Mouse (Mus musculus): ENCODE measurements around the gene Trim34b. TPM values are rescaled to one million over a fixed set of nuclear protein-coding genes. Genes with fewer than 3 reads are reported as not detected.

Gene Trim34b
- polyA plus RNA-seq, 2 experiments, result 0.01 TPM; not detected in 1

DNA sequence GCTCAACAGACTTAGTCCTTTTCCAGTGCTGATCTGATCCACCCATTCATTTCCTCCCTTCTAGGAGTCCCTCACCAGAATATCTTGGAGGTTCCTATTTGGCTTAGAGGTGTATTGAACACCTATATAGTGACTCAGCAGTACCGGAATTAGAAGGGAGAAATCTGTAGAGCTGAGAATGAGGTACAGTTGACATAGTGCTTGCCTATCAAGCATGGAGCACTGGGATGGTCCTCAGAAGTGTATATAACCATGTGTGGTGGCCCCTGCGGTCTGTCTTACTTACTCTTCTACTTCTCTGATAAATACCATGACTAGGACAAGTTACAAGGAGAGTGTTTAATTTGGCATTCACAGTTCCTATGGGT, 24.3 kb downstream of the Trim34b start:
- peak overlapping the region; percentile 47; the same call in 1 of the 2 replicates for H3K27ac ChIP-seq
- TF ChIP-seq CTCF (IDR thresholded peaks at IDR 0.05; ENCODE audit: low read depth) (no peak), EP300 (IDR thresholded peaks at IDR 0.05; ENCODE audit: low read depth) (no peak)
- WGBS (ENCODE audit: insufficient replicate concordance), result 63% methylated on average over 2 of the region's 2 CpGs
- DNase-seq (ENCODE audit: low read depth in 3 of 3, low spot score in 3 of 3) (no peak), ATAC-seq (ENCODE audit: insufficient read depth) (peak; percentile 44)
- no peaks in the 10 kb centered on the region for H3K36me3 ChIP-seq (replicated peaks; ENCODE audit: control insufficient read depth, insufficient read depth, low read depth)
- H3K9me3 ChIP-seq (ENCODE audit: control insufficient read depth, low read length), result no peaks in the 10 kb centered on the region
- peak overlapping the region; percentile 74 for H3K4me2 ChIP-seq (ENCODE audit: low read depth)
- no peak overlapping the region for H3K9ac ChIP-seq (replicated peaks)
- H3K4me3 ChIP-seq (ENCODE audit: insufficient read depth in 1 of 2, low read depth in 2 of 2, low read length in 2 of 2), result peak overlapping the region; percentile 62 to 77
- H3K4me1 ChIP-seq (replicated peaks; ENCODE audit: control insufficient read depth in 2 of 2, insufficient read depth in 2 of 2, low read length in 1 of 2), result peaks cover 0 to 9% of the 10 kb centered on the region in 2 experiments; a peak in 2 of 4 replicates
- H3K27me3 ChIP-seq (ENCODE audit: control insufficient read depth, insufficient read depth, low read length), result no peaks in the 10 kb centered on the region

DNA sequence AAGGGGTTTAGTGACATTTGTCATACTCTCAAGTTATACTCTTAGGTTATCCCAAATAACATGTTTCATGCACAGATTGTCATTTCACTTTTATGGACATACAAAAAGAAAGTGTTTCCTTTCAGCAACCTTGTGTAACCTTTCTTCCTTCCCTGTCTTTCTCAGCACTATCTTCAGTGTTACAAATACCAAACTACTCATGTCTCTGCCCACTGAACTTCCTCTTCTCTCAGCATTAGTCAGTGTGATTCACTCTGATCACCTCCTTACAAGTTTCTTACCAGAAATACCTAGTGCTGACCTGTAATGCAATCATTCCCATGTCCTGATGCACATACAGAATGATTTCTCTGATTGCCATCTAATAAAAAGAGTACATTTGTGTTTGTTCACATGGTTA, 37.1 kb downstream of the Trim34b start:
- no peaks in the 10 kb centered on the region for H3K27me3 ChIP-seq (ENCODE audit: control insufficient read depth, insufficient read depth, low read length)
- DNase-seq (ENCODE audit: low read depth in 3 of 3, low spot score in 3 of 3) (no peak), ATAC-seq (ENCODE audit: insufficient read depth) (no peak)
- TF ChIP-seq CTCF (IDR thresholded peaks at IDR 0.05; ENCODE audit: low read depth), result no peak
- no peak for TF ChIP-seq EP300 (IDR thresholded peaks at IDR 0.05; ENCODE audit: low read depth)
- H3K36me3 ChIP-seq (replicated peaks; ENCODE audit: control insufficient read depth, insufficient read depth, low read depth), result no peaks in the 10 kb centered on the region
- H3K27ac ChIP-seq, result no peak overlapping the region
- H3K4me1 ChIP-seq (replicated peaks; ENCODE audit: control insufficient read depth in 2 of 2, insufficient read depth in 2 of 2, low read length in 1 of 2), result no peaks in the 10 kb centered on the region
- H3K9ac ChIP-seq (replicated peaks), result no peak overlapping the region
- no peak overlapping the region for H3K4me2 ChIP-seq (ENCODE audit: low read depth)
- H3K4me3 ChIP-seq (ENCODE audit: insufficient read depth in 1 of 2, low read depth in 2 of 2, low read length in 2 of 2), result no peak overlapping the region
- no peaks in the 10 kb centered on the region for H3K9me3 ChIP-seq (ENCODE audit: control insufficient read depth, low read length)

- no peak within 1 kb of the TSS for H3K27ac ChIP-seq
- H3K27me3 ChIP-seq (ENCODE audit: control insufficient read depth, insufficient read depth, low read length), result no peaks in the 10 kb centered on the region
- H3K9ac ChIP-seq (replicated peaks), result no peak within 1 kb of the TSS
- WGBS (ENCODE audit: insufficient replicate concordance), result 45% methylated on average over 1 of the region's 1 CpGs
- TF ChIP-seq CTCF (IDR thresholded peaks at IDR 0.05; ENCODE audit: low read depth) (peak; percentile 30; the same call in 1 of the 2 replicates), EP300 (IDR thresholded peaks at IDR 0.05; ENCODE audit: low read depth) (no peak)
- no peaks in the 10 kb centered on the region for H3K36me3 ChIP-seq (replicated peaks; ENCODE audit: control insufficient read depth, insufficient read depth, low read depth)
- H3K4me2 ChIP-seq (ENCODE audit: low read depth), result no peak within 1 kb of the TSS
- ATAC-seq (ENCODE audit: insufficient read depth), result peak; percentile 47; the same call in 1 of the 2 replicates
- H3K4me3 ChIP-seq (ENCODE audit: insufficient read depth in 1 of 2, low read depth in 2 of 2, low read length in 2 of 2), result no peak within 1 kb of the TSS
- no peaks in the 10 kb centered on the region for H3K4me1 ChIP-seq (replicated peaks; ENCODE audit: control insufficient read depth in 2 of 2, insufficient read depth in 2 of 2, low read length in 1 of 2)
- DNase-seq (ENCODE audit: low read depth in 3 of 3, low spot score in 3 of 3), result peak in 1 of 3 experiments; percentile 10
- no peaks in the 10 kb centered on the region for H3K9me3 ChIP-seq (ENCODE audit: control insufficient read depth, low read length)
Measured at GRCm38 (mm10) chr7:104369736-104370414, 40.6 kb downstream of the Trim34b start, which contains the start of gene Trim30b. Gene Trim30b, minus strand, starts transcription at chr7:104369884.

Other genes with a start within 250 kb of the Trim34b start
- not detected in 2 replicates for gene Olfr645, start 244.0 kb upstream of the Trim34b start, polyA plus RNA-seq (2012; rRNA removed)
- not detected in 2 replicates for gene Olfr645, start 244.0 kb upstream of the Trim34b start, polyA plus RNA-seq (2014; fragmentation: Nextera tagmentation; extraction: Ambion mirVana)
- gene Olfr646, start 224.6 kb upstream of the Trim34b start, polyA plus RNA-seq (2012; rRNA removed), result not detected in 2 replicates
- gene Olfr646, start 224.6 kb upstream of the Trim34b start, polyA plus RNA-seq (2014; fragmentation: Nextera tagmentation; extraction: Ambion mirVana), result not detected in 2 replicates
- not detected in 2 replicates for gene Ubqln5, start 199.6 kb upstream of the Trim34b start, polyA plus RNA-seq (2012; rRNA removed)
- not detected in 2 replicates for gene Ubqln5, start 199.6 kb upstream of the Trim34b start, polyA plus RNA-seq (2014; fragmentation: Nextera tagmentation; extraction: Ambion mirVana)
- not detected in 2 replicates for gene Olfr643, start 192.1 kb upstream of the Trim34b start, polyA plus RNA-seq (2012; rRNA removed)
- not detected in 2 replicates for gene Olfr643, start 192.1 kb upstream of the Trim34b start, polyA plus RNA-seq (2014; fragmentation: Nextera tagmentation; extraction: Ambion mirVana)
- not detected in 2 replicates for gene Ubqln3, start 186.2 kb upstream of the Trim34b start, polyA plus RNA-seq (2012; rRNA removed)
- not detected in 2 replicates for gene Ubqln3, start 186.2 kb upstream of the Trim34b start, polyA plus RNA-seq (2014; fragmentation: Nextera tagmentation; extraction: Ambion mirVana)
- gene Ubqlnl, start 178.9 kb upstream of the Trim34b start, polyA plus RNA-seq (2012; rRNA removed), result not detected in 2 replicates
- not detected in 2 replicates for gene Ubqlnl, start 178.9 kb upstream of the Trim34b start, polyA plus RNA-seq (2014; fragmentation: Nextera tagmentation; extraction: Ambion mirVana)
- gene Olfm5, start 164.6 kb upstream of the Trim34b start, polyA plus RNA-seq (2012; rRNA removed), result not detected in 2 replicates
- not detected in 2 replicates for gene Olfm5, start 164.6 kb upstream of the Trim34b start, polyA plus RNA-seq (2014; fragmentation: Nextera tagmentation; extraction: Ambion mirVana)
- gene Olfr648, start 146.1 kb upstream of the Trim34b start, polyA plus RNA-seq (2012; rRNA removed), result 0.01 and 0.06 TPM in 2 replicates
- gene Olfr648, start 146.1 kb upstream of the Trim34b start, polyA plus RNA-seq (2014; fragmentation: Nextera tagmentation; extraction: Ambion mirVana), result 0.04 TPM in 1 of 2 replicates, not detected in the other
- gene Olfr649, start 133.5 kb upstream of the Trim34b start, polyA plus RNA-seq (2012; rRNA removed), result not detected in 2 replicates
- gene Olfr649, start 133.5 kb upstream of the Trim34b start, polyA plus RNA-seq (2014; fragmentation: Nextera tagmentation; extraction: Ambion mirVana), result not detected in 2 replicates
- gene Trim6, start 110.7 kb upstream of the Trim34b start, polyA plus RNA-seq (2012; rRNA removed), result 0.38 and 0.43 TPM in 2 replicates
- gene Trim6, start 110.7 kb upstream of the Trim34b start, polyA plus RNA-seq (2014; fragmentation: Nextera tagmentation; extraction: Ambion mirVana), result 0.28 and 0.44 TPM in 2 replicates
- 1.1 and 1.4 TPM in 2 replicates for gene Trim34a, start 85.0 kb upstream of the Trim34b start, polyA plus RNA-seq (2012; rRNA removed)
- gene Trim34a, start 85.0 kb upstream of the Trim34b start, polyA plus RNA-seq (2014; fragmentation: Nextera tagmentation; extraction: Ambion mirVana), result 1.3 and 1.7 TPM in 2 replicates
- gene Trim5, start 41.4 kb upstream of the Trim34b start, polyA plus RNA-seq (2012; rRNA removed), result 0.17 and 0.28 TPM in 2 replicates
- gene Trim5, start 41.4 kb upstream of the Trim34b start, polyA plus RNA-seq (2014; fragmentation: Nextera tagmentation; extraction: Ambion mirVana), result 0.22 and 0.23 TPM in 2 replicates
- gene Trim12a, start 14.0 kb upstream of the Trim34b start, polyA plus RNA-seq (2012; rRNA removed), result 2.0 and 2.4 TPM in 2 replicates
- 2.3 and 2.8 TPM in 2 replicates for gene Trim12a, start 14.0 kb upstream of the Trim34b start, polyA plus RNA-seq (2014; fragmentation: Nextera tagmentation; extraction: Ambion mirVana)
- gene Trim12c, start 23.9 kb downstream of the Trim34b start, polyA plus RNA-seq (2012; rRNA removed), result 1.0 and 1.7 TPM in 2 replicates
- 0.52 and 0.61 TPM in 2 replicates for gene Trim12c, start 23.9 kb downstream of the Trim34b start, polyA plus RNA-seq (2014; fragmentation: Nextera tagmentation; extraction: Ambion mirVana)
- 0.10 and 0.19 TPM in 2 replicates for gene Trim30b, start 40.4 kb downstream of the Trim34b start, polyA plus RNA-seq (2012; rRNA removed)
- gene Trim30b, start 40.4 kb downstream of the Trim34b start, polyA plus RNA-seq (2014; fragmentation: Nextera tagmentation; extraction: Ambion mirVana), result 0.09 and 0.27 TPM in 2 replicates
- gene Trim30c, start 71.4 kb downstream of the Trim34b start, polyA plus RNA-seq (2012; rRNA removed), result 0.10 and 0.19 TPM in 2 replicates
- 0.15 and 0.20 TPM in 2 replicates for gene Trim30c, start 71.4 kb downstream of the Trim34b start, polyA plus RNA-seq (2014; fragmentation: Nextera tagmentation; extraction: Ambion mirVana)
- gene Trim30a, start 135.7 kb downstream of the Trim34b start, polyA plus RNA-seq (2012; rRNA removed), result 1.0 and 1.5 TPM in 2 replicates
- 1.9 and 2.0 TPM in 2 replicates for gene Trim30a, start 135.7 kb downstream of the Trim34b start, polyA plus RNA-seq (2014; fragmentation: Nextera tagmentation; extraction: Ambion mirVana)
- gene Trim30d, start 178.4 kb downstream of the Trim34b start, polyA plus RNA-seq (2012; rRNA removed), result 0.28 and 0.58 TPM in 2 replicates
- gene Trim30d, start 178.4 kb downstream of the Trim34b start, polyA plus RNA-seq (2014; fragmentation: Nextera tagmentation; extraction: Ambion mirVana), result 0.48 and 0.53 TPM in 2 replicates
- gene Olfr651, start 220.7 kb downstream of the Trim34b start, polyA plus RNA-seq (2012; rRNA removed), result not detected in 2 replicates
- gene Olfr651, start 220.7 kb downstream of the Trim34b start, polyA plus RNA-seq (2014; fragmentation: Nextera tagmentation; extraction: Ambion mirVana), result not detected in 2 replicates
- not detected in 2 replicates for gene Olfr652, start 231.4 kb downstream of the Trim34b start, polyA plus RNA-seq (2012; rRNA removed)
- not detected in 2 replicates for gene Olfr652, start 231.4 kb downstream of the Trim34b start, polyA plus RNA-seq (2014; fragmentation: Nextera tagmentation; extraction: Ambion mirVana)
- gene Olfr653, start 247.8 kb downstream of the Trim34b start, polyA plus RNA-seq (2012; rRNA removed), result not detected in 2 replicates
- not detected in 2 replicates for gene Olfr653, start 247.8 kb downstream of the Trim34b start, polyA plus RNA-seq (2014; fragmentation: Nextera tagmentation; extraction: Ambion mirVana)

All from liver, embryonic 14.5 days (tissue).